ENCODE assay signal across 29 mouse cellular contexts in the genomic region with DNA sequence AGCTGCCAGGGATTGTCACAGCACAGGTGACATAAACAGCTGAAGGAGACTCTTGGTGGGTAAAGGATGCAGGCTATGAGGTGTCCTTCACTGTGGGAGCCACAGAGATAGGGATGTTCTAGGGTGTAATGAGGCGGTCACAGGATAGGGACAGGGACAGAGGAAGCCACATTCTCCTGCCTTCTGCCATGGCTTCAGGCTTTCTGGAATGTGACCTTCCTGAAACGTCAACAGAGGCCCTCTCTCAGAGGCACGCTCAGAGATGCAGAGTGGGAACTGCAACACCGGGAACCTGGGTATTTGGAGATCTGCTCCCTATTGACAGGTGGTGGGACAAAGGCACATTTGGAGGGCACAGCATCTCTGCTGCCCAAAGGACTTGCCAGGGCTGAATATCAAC. TPM values are rescaled to one million over a fixed set of nuclear protein-coding genes. Genes with fewer than 3 reads are reported as not detected.
DNase-seq lines count a peak whose midpoint lies in the region; ATAC-seq and TF ChIP-seq lines count a peak whose summit lies in the region.
"Had no signal": no experiment of that assay in that cellular context is flagged by ENCODE, and none has a peak within 500 bp of the region (broad histone marks: within the 10 kb centered on the region; RNA-seq: fewer than 3 reads in every experiment).

No protein-coding gene starts in this region.

- DNase-seq in cerebellum, adult 8-10 months: peak; percentile 27
- DNase-seq in cerebellum, adult 11-12 months: no peak
- no peak for DNase-seq in midbrain, embryonic 14.5 days
- DNase-seq in midbrain, postnatal 0 days (ENCODE audit: low spot score): no peak
- no peak for DNase-seq in gastrocnemius, postnatal 25 days
- DNase-seq: adrenal gland, postnatal 14 days; gastrocnemius, postnatal 14 days; heart, adult 2 months; heart, postnatal 14 days; kidney, adult 11 months; thymus, adult 18-20 months; thymus, postnatal 36 days had no signal

- peak overlapping the region; percentile 55 for H3K27ac ChIP-seq in hindbrain, embryonic 13.5 days
- no peak overlapping the region for H3K27ac ChIP-seq in hindbrain, embryonic 12.5 days
- peak overlapping the region; percentile 25; the same call in 1 of the 2 replicates for H3K27ac ChIP-seq in midbrain, embryonic 13.5 days
- H3K27ac ChIP-seq in midbrain, embryonic 14.5 days (replicated peaks; ENCODE audit: low read depth, low read length): no peak overlapping the region
- H3K27ac ChIP-seq in midbrain, postnatal 0 days (ENCODE audit: low read depth, low read length): peak overlapping the region; percentile 43; the same call in 1 of the 2 replicates
- H3K27ac ChIP-seq: embryonic facial prominence, embryonic 15.5 days; heart, adult 2 months; heart, embryonic 13.5 days; kidney, postnatal 0 days; macrophage had no signal

- H3K4me1 ChIP-seq in hindbrain, embryonic 13.5 days (replicated peaks): peaks cover 9% of the 10 kb centered on the region
- peaks cover 7% of the 10 kb centered on the region; the same call in 1 of the 2 replicates for H3K4me1 ChIP-seq in hindbrain, embryonic 12.5 days
- H3K4me1 ChIP-seq in midbrain, embryonic 13.5 days (replicated peaks): peaks cover 10% of the 10 kb centered on the region; the same call in 1 of the 2 replicates
- no peaks in the 10 kb centered on the region for H3K4me1 ChIP-seq in midbrain, embryonic 14.5 days (ENCODE audit: control insufficient read depth, insufficient read depth, low read length)
- H3K4me1 ChIP-seq in midbrain, postnatal 0 days (ENCODE audit: insufficient read depth, low read length): no peaks in the 10 kb centered on the region; the same call in 1 of the 2 replicates

- ATAC-seq in hindbrain, embryonic 13.5 days (ENCODE audit: low FRiP score): no peak
- ATAC-seq in hindbrain, embryonic 12.5 days (ENCODE audit: low FRiP score): no peak
- ATAC-seq in midbrain, embryonic 13.5 days: no peak
- ATAC-seq in midbrain, embryonic 14.5 days (ENCODE audit: low FRiP score, low TSS enrichment): no peak
- no peak for ATAC-seq in midbrain, postnatal 0 days (ENCODE audit: low FRiP score)

- no peak overlapping the region for H3K4me3 ChIP-seq in hindbrain, embryonic 13.5 days
- no peak overlapping the region for H3K4me3 ChIP-seq in hindbrain, embryonic 12.5 days
- H3K4me3 ChIP-seq in midbrain, embryonic 13.5 days (replicated peaks): no peak overlapping the region
- H3K4me3 ChIP-seq in midbrain, embryonic 14.5 days (replicated peaks; ENCODE audit: low read depth, low read length): no peak overlapping the region
- no peak overlapping the region for H3K4me3 ChIP-seq in midbrain, postnatal 0 days (ENCODE audit: low read depth, low read length)
- H3K4me3 ChIP-seq: embryonic facial prominence, embryonic 15.5 days; heart, adult 2 months; heart, embryonic 13.5 days; myocyte had no signal

- WGBS in hindbrain, embryonic 13.5 days: 50% methylated on average over 4 of the region's 4 CpGs
- 61% methylated on average over 4 of the region's 4 CpGs for WGBS in hindbrain, embryonic 12.5 days
- 75% methylated on average over 4 of the region's 4 CpGs for whole genome bisulfite sequencing in midbrain, embryonic 13.5 days
- 58% methylated on average over 4 of the region's 4 CpGs for WGBS in midbrain, embryonic 14.5 days
- WGBS in midbrain, postnatal 0 days: 60% methylated on average over 4 of the region's 4 CpGs

- H3K4me2 ChIP-seq in hindbrain, embryonic 13.5 days: no peak overlapping the region
- no peak overlapping the region for H3K4me2 ChIP-seq in hindbrain, embryonic 12.5 days (replicated peaks)
- H3K4me2 ChIP-seq in midbrain, embryonic 13.5 days (replicated peaks): no peak overlapping the region
- no peak overlapping the region for H3K4me2 ChIP-seq in midbrain, embryonic 14.5 days (ENCODE audit: low read length)
- H3K4me2 ChIP-seq in midbrain, postnatal 0 days (ENCODE audit: low read depth, low read length, poor library complexity, severe bottlenecking): no peak overlapping the region
- H3K4me2 ChIP-seq: embryonic facial prominence, embryonic 15.5 days; heart, embryonic 13.5 days had no signal

- H3K9ac ChIP-seq in hindbrain, embryonic 13.5 days: no peak overlapping the region
- no peak overlapping the region for H3K9ac ChIP-seq in hindbrain, embryonic 12.5 days
- H3K9ac ChIP-seq in midbrain, embryonic 13.5 days (replicated peaks): no peak overlapping the region
- no peak overlapping the region for H3K9ac ChIP-seq in midbrain, embryonic 14.5 days (replicated peaks; ENCODE audit: low read length)
- no peak overlapping the region for H3K9ac ChIP-seq in midbrain, postnatal 0 days (replicated peaks; ENCODE audit: low read length, poor library complexity, severe bottlenecking)
- H3K9ac ChIP-seq: embryonic facial prominence, embryonic 15.5 days; heart, embryonic 13.5 days had no signal

- H3K36me3 ChIP-seq in hindbrain, embryonic 13.5 days: no peaks in the 10 kb centered on the region
- no peaks in the 10 kb centered on the region; the same call in 1 of the 2 replicates for H3K36me3 ChIP-seq in hindbrain, embryonic 12.5 days
- H3K36me3 ChIP-seq in midbrain, embryonic 13.5 days: no peaks in the 10 kb centered on the region
- H3K36me3 ChIP-seq in midbrain, embryonic 14.5 days (ENCODE audit: control insufficient read depth, insufficient read depth, low read length): no peaks in the 10 kb centered on the region
- H3K36me3 ChIP-seq in midbrain, postnatal 0 days (ENCODE audit: insufficient read depth, low read length): peaks cover 11% of the 10 kb centered on the region; the same call in 1 of the 2 replicates

- no peaks in the 10 kb centered on the region for H3K9me3 ChIP-seq in hindbrain, embryonic 13.5 days
- H3K9me3 ChIP-seq in hindbrain, embryonic 12.5 days (replicated peaks): no peaks in the 10 kb centered on the region
- no peaks in the 10 kb centered on the region for H3K9me3 ChIP-seq in midbrain, embryonic 13.5 days
- H3K9me3 ChIP-seq in midbrain, embryonic 14.5 days (ENCODE audit: control insufficient read depth, low read length): no peaks in the 10 kb centered on the region
- no peaks in the 10 kb centered on the region for H3K9me3 ChIP-seq in midbrain, postnatal 0 days (ENCODE audit: low read length)
- H3K9me3 ChIP-seq: embryonic facial prominence, embryonic 15.5 days had no signal

- TF ChIP-seq CTCF in midbrain, postnatal 0 days (IDR thresholded peaks at IDR 0.05): no peak

- no peaks in the 10 kb centered on the region for H3K27me3 ChIP-seq in hindbrain, embryonic 13.5 days
- H3K27me3 ChIP-seq in hindbrain, embryonic 12.5 days: no peaks in the 10 kb centered on the region
- H3K27me3 ChIP-seq in midbrain, embryonic 13.5 days: no peaks in the 10 kb centered on the region
- no peaks in the 10 kb centered on the region for H3K27me3 ChIP-seq in midbrain, embryonic 14.5 days (ENCODE audit: control insufficient read depth, insufficient read depth, low read length)
- no peaks in the 10 kb centered on the region for H3K27me3 ChIP-seq in midbrain, postnatal 0 days (ENCODE audit: insufficient read depth, low read length)
- H3K27me3 ChIP-seq: embryonic facial prominence, embryonic 15.5 days; heart, embryonic 13.5 days had no signal

RNA-seq across cellular contexts. Expression of a gene that starts 5.6 kb away (rescaled TPM):
- 0.31 and 0.68 TPM in 2 replicates for polyA plus RNA-seq in hindbrain, embryonic 13.5 days (2015; fragmentation: Nextera tagmentation; extraction: Ambion mirVana)
- polyA plus RNA-seq in hindbrain, embryonic 12.5 days (2016; fragmentation: Nextera tagmentation; extraction: Ambion mirVana): 0.74 and 0.81 TPM in 2 replicates
- polyA plus RNA-seq in midbrain, embryonic 13.5 days (2015; fragmentation: Nextera tagmentation; extraction: Ambion mirVana): 0.27 and 0.42 TPM in 2 replicates
- 0.70 and 0.77 TPM in 2 replicates for polyA plus RNA-seq in midbrain, embryonic 14.5 days (2014; fragmentation: Nextera tagmentation; extraction: Ambion mirVana)
- total RNA-seq in midbrain, postnatal 0 days (2014; rRNA removed): 1.4 and 3.0 TPM in 2 replicates
- 2.2 and 3.1 TPM in 2 replicates for polyA plus RNA-seq in midbrain, postnatal 0 days (2015; fragmentation: Nextera tagmentation; extraction: Ambion mirVana)
- 1 to 10 TPM in 1 of 2 experiments, under 1 TPM in 1; 0.62 to 1.5 TPM for total RNA-seq in gastrocnemius, postnatal 25 days (2021)
- total RNA-seq: common myeloid progenitor, adult 5-6 weeks; neutrophil, adult 5-6 weeks had no signal
- polyA plus RNA-seq: liver, embryonic 16.5 days; macrophage had no signal

RNA-seq across cellular contexts. Expression of a gene that starts 17.1 kb away (rescaled TPM):
- not detected in 2 replicates for polyA plus RNA-seq in hindbrain, embryonic 13.5 days (2015; fragmentation: Nextera tagmentation; extraction: Ambion mirVana)
- not detected in 2 replicates for polyA plus RNA-seq in hindbrain, embryonic 12.5 days (2016; fragmentation: Nextera tagmentation; extraction: Ambion mirVana)
- polyA plus RNA-seq in midbrain, embryonic 13.5 days (2015; fragmentation: Nextera tagmentation; extraction: Ambion mirVana): not detected in 2 replicates
- not detected in 2 replicates for polyA plus RNA-seq in midbrain, embryonic 14.5 days (2014; fragmentation: Nextera tagmentation; extraction: Ambion mirVana)
- not detected in 2 replicates for total RNA-seq in midbrain, postnatal 0 days (2014; rRNA removed)
- polyA plus RNA-seq in midbrain, postnatal 0 days (2015; fragmentation: Nextera tagmentation; extraction: Ambion mirVana): not detected in 2 replicates
- not detected for total RNA-seq in gastrocnemius, postnatal 25 days (2021)
- total RNA-seq: adrenal gland, postnatal 14 days; common myeloid progenitor, adult 5-6 weeks; gastrocnemius, postnatal 14 days; heart, adult 2 months; heart, postnatal 14 days; layer of hippocampus, postnatal 14 days; liver, adult 2 months; neutrophil, adult 5-6 weeks had no signal
- polyA plus RNA-seq: brain, embryonic 14.5 days; embryonic facial prominence, embryonic 15.5 days; heart, adult 2 months; heart, embryonic 13.5 days; kidney, postnatal 0 days; limb, embryonic 11.5 days; liver, adult 2 months; liver, embryonic 16.5 days; lung, embryonic 16.5 days; macrophage; myocyte; stomach, embryonic 16.5 days had no signal

Comparison
In these comparisons a context has a peak if more than half of its experiments do, and no peak if none do; other contexts are left out.
1. H3K27ac ChIP-seq: peak in hindbrain, embryonic 13.5 days (single experiment), midbrain, embryonic 13.5 days (single experiment) and midbrain, postnatal 0 days (single experiment); none in hindbrain, embryonic 12.5 days (single experiment) and midbrain, embryonic 14.5 days (single experiment).